Mouse (Mus musculus) thymus, adult 2 months (tissue): Measurements from ENCODE around the gene Clca1.

Experiments
- CTCF ChIP-seq: fragments of 200-500 bp; IDR thresholded peaks from 2 replicates; pipeline ENCODE4 v1.5.1; 2012; ENCODE audit warnings: mild to moderate bottlenecking, control low read depth, low read length, moderate library complexity, borderline replicate concordance; ENCODE audit not compliant: control insufficient read depth, poor library complexity, insufficient read depth; ENCODE audit errors: extremely low read depth
- POLR2A ChIP-seq: fragments of 200-500 bp; IDR thresholded peaks from 2 replicates; pipeline ENCODE4 v1.6.1; 2012; ENCODE audit warnings: mild to moderate bottlenecking, low read length, control low read depth, moderate library complexity; ENCODE audit not compliant: control insufficient read depth, poor library complexity, insufficient read depth; ENCODE audit errors: extremely low read depth

DNA sequence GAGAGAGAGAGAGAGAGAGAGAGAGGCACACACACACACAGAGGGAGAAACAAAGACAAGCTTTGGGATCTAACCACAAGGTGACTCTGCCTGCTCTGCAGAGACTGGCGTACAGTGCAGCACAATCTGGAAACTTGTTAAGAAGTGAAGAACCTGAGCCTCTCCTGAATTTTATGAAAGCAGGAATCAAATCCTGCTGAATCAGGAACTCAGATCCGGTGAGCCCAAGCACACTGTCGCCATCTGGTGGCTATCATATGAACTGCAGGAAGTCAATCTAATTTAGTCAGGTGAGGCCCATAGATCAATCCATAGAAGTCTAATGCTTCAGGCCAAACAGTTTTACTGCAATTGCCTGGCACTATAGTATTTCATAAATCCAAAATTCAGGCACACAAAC is 5.8 kb downstream of the Clca1 start:
- TF ChIP-seq POLR2A (no peak), CTCF (no peak)
